Mouse (Mus musculus): ENCODE measurements at regions not wholly inside any gene's neighbourhood (a gene's known extent, or its start where the extent isn't known, plus 50 kb on each side); places are given as distances from the start of the nearest gene placed in this dataset.

DNA sequence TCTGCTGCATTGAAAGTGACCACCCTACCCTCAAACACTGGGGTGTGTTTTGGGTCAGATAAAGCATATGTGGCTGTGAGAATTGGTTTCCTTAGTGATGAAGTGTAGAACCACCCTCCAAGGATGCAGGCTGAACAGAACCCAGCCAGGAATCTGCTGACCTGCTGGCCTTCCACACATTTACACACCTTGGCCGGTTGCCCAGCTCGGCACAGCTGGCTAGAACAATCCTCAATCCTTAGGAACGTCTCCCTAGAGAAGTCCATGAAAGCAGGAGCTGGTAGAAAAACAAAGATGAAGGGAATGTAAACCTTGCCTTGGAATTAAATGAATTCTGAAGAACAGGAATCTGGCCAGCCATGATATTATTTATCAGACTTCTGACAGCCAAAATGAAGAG, 737.3 kb downstream of the Slc4a3 start:
- no peaks in the 10 kb centered on the region for H3K27me3 ChIP-seq (replicated peaks)
- no peaks in the 10 kb centered on the region for H3K4me1 ChIP-seq
- no peak overlapping the region for H3K4me3 ChIP-seq (replicated peaks)
- WGBS: 16% methylated on average over 3 of the region's 3 CpGs
- no peaks in the 10 kb centered on the region for H3K36me3 ChIP-seq
- H3K9ac ChIP-seq: no peak overlapping the region
- no peak overlapping the region for H3K27ac ChIP-seq
- H3K9me3 ChIP-seq: no peaks in the 10 kb centered on the region
- ATAC-seq (ENCODE audit: insufficient read depth, low FRiP score, low read depth): no peak
- no peak overlapping the region for H3K4me2 ChIP-seq

DNA sequence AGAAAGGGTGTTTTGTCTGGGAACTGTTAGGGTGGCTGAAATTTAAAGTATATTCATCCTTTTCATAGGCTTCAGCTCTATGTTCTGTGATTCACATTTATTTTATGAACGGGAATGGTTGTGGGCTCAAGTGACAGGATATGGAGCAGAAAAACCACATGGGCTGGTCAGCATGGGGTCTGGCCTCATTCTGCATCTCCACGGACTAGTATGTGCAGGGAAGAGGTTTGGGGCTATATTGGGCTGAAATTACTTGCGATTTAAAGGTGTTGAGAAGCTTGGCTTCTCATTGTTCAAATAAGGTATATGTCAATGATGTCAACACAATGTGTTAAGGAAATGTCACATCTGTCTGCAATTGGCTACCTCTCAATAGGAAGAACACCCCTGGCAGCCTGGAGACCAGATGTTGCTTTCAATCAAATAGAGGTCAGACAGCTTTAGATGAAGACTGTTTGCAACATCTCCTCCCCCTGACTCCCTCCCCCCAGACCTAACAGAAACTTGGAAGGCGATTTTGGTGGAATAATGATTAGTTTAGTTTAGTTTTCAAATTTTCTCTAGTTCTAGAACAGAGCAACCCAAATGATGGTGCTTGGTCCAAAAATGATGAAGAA, 777.0 kb downstream of the Slc4a3 start:
- no peaks in the 10 kb centered on the region for H3K9me3 ChIP-seq
- H3K4me1 ChIP-seq: no peaks in the 10 kb centered on the region
- H3K4me3 ChIP-seq (replicated peaks): no peak overlapping the region
- ATAC-seq (ENCODE audit: insufficient read depth, low FRiP score, low read depth): no peak
- H3K4me2 ChIP-seq: no peak overlapping the region
- WGBS: 66% methylated on average over 4 of the region's 4 CpGs
- no peak overlapping the region for H3K27ac ChIP-seq
- H3K9ac ChIP-seq: no peak overlapping the region
- H3K36me3 ChIP-seq: no peaks in the 10 kb centered on the region
- no peaks in the 10 kb centered on the region for H3K27me3 ChIP-seq (replicated peaks)

DNA sequence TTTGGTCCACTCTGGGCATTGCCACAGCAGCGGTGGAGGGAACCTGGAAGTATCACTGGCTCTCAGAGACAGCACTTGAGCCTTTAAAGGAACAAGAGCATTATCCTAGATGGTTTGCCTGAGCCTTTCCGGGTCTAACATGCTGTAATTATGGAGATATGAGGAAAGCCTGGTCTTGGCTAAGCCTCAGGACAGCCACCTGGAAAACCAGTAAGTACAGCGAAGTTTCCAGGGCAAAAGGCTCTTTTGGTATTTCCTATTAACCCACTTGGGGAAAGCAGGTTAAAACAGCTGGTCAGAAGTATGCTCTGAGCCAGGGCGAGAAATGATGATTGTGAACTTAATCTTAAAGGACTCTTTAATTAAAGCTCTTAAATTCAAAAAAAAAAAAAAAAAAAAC, 777.5 kb downstream of the Slc4a3 start:
- Histone ChIP-seq H3K27ac (no peak overlapping the region), H3K4me1 (no peaks in the 10 kb centered on the region), H3K4me2 (no peak overlapping the region), H3K9me3 (no peaks in the 10 kb centered on the region), H3K9ac (no peak overlapping the region), H3K27me3 (replicated peaks) (no peaks in the 10 kb centered on the region), H3K36me3 (no peaks in the 10 kb centered on the region), H3K4me3 (replicated peaks) (no peak overlapping the region)
- no peak for ATAC-seq (ENCODE audit: insufficient read depth, low FRiP score, low read depth)
- 72% methylated on average over 4 of the region's 4 CpGs for WGBS

DNA sequence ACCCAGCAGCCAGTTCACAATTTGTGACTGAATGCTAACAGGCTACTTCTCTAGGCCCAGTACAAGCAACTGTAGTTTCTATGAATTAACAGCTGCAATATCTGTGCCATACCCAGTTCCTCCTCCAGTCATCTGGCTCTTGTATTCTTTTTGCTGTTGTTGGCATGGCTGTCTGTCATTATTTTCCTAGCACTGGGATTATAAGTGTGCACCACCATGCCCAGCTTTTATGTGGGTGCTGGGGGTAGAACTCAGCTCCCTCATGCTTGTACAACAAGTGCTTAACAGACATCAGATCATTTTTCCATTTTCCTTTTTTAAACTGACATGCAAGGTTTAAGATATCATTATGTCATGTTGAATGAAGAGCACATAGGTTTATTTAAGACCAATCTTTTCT, 789.9 kb downstream of the Slc4a3 start:
- no peaks in the 10 kb centered on the region for H3K36me3 ChIP-seq
- H3K4me1 ChIP-seq: no peaks in the 10 kb centered on the region
- no peak overlapping the region for H3K4me2 ChIP-seq
- no peaks in the 10 kb centered on the region for H3K9me3 ChIP-seq
- H3K27ac ChIP-seq: no peak overlapping the region
- H3K4me3 ChIP-seq (replicated peaks): no peak overlapping the region
- H3K9ac ChIP-seq: no peak overlapping the region
- H3K27me3 ChIP-seq (replicated peaks): no peaks in the 10 kb centered on the region
- ATAC-seq (ENCODE audit: insufficient read depth, low FRiP score, low read depth): no peak

DNA sequence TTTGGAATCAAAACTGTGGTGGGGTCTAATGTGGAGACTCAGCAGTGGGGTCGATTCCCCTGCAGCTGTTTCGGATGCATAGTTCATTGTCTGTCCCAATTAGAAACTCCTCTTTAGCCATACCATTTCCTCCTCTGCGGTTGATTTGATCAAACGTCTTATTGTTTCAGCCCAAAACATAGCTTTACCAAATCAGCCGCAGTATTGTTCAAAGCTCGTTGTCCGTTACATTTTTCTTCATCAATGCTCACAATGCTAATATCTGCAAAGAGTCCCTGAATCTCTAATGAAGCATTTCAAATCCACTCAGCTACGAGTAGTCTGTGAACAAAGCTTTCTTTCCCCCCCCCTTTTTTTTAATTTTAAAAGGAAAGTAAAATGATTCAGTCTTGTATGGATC, 816.0 kb downstream of the Slc4a3 start:
- H3K4me1 ChIP-seq: no peaks in the 10 kb centered on the region
- H3K4me2 ChIP-seq: no peak overlapping the region
- H3K4me3 ChIP-seq (replicated peaks): no peak overlapping the region
- H3K36me3 ChIP-seq: no peaks in the 10 kb centered on the region
- no peak overlapping the region for H3K27ac ChIP-seq
- no peak for ATAC-seq (ENCODE audit: insufficient read depth, low FRiP score, low read depth)
- no peaks in the 10 kb centered on the region for H3K27me3 ChIP-seq (replicated peaks)
- no peak overlapping the region for H3K9ac ChIP-seq
- H3K9me3 ChIP-seq: no peaks in the 10 kb centered on the region
- WGBS: 82% methylated on average over 8 of the region's 8 CpGs

DNA sequence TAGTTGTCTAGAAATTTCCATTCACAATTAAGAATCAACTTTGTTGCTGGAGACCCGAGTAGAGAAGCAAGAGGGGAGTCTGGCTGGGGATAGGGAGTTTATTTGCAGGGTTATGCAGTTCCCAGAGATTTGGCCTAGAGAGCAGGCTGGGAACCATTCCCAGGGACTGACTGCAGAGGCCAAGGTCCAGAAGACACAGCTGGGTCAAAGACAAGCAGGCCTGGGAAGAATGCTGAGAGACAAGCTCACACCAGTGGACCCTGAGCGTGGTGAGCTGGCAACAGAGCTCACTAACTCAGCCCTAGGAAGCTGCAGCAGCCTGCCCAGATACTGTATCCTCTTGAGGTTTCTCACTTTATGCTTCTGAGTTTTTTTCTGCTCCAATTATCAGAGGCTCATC, 827.9 kb downstream of the Slc4a3 start:
- WGBS: 50% methylated on average over 2 of the region's 2 CpGs
- Histone ChIP-seq H3K9me3 (no peaks in the 10 kb centered on the region), H3K27me3 (replicated peaks) (no peaks in the 10 kb centered on the region), H3K9ac (no peak overlapping the region), H3K4me2 (no peak overlapping the region), H3K27ac (no peak overlapping the region), H3K4me3 (replicated peaks) (no peak overlapping the region), H3K36me3 (no peaks in the 10 kb centered on the region), H3K4me1 (no peaks in the 10 kb centered on the region)
- no peak for ATAC-seq (ENCODE audit: insufficient read depth, low FRiP score, low read depth)

DNA sequence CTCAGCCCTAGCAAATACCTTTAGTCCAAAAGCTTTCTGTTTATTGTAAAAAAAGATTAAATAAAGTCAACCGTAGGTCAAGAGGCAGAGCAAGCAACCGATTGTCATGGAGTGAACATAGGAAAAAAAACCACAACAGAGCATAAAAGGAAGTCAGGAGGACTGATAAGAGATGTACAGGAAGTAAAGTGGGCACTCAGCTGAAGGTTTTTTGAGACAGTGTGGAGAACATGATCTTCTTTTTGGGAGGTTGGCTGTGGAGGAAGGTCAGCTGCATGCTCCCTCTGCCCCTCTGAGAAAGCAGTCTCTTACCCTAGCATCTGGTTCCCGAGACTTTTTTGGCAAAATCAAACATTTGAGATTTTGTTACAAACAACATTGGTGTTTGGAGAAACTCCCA, 832.1 kb downstream of the Slc4a3 start:
- Histone ChIP-seq H3K9ac (no peak overlapping the region), H3K9me3 (no peaks in the 10 kb centered on the region), H3K27ac (no peak overlapping the region), H3K36me3 (no peaks in the 10 kb centered on the region), H3K27me3 (replicated peaks) (no peaks in the 10 kb centered on the region), H3K4me1 (no peaks in the 10 kb centered on the region), H3K4me2 (no peak overlapping the region), H3K4me3 (replicated peaks) (no peak overlapping the region)
- 43% methylated on average over 3 of the region's 3 CpGs for WGBS
- no peak for ATAC-seq (ENCODE audit: insufficient read depth, low FRiP score, low read depth)

DNA sequence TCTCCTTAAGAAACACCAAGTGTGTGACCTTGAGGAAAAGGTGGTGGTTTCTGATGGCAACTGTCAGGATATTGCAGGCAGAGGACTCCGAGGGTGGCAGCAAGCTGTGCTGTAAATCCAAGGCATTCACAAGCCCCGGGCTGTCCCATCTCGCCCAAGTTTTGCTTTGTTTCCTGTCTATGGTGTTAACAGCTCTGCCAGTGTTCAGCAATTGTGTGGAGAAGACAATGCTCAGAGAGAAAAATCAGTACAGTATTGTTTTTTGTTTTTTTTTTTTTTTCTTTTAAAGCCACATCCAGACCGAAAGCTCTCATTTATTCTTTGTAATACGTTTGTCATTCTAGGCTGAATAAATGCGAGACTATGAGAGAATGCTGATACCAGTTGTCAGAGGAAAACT, 846.5 kb downstream of the Slc4a3 start:
- no peak overlapping the region for H3K4me2 ChIP-seq
- ATAC-seq (ENCODE audit: insufficient read depth, low FRiP score, low read depth): no peak

DNA sequence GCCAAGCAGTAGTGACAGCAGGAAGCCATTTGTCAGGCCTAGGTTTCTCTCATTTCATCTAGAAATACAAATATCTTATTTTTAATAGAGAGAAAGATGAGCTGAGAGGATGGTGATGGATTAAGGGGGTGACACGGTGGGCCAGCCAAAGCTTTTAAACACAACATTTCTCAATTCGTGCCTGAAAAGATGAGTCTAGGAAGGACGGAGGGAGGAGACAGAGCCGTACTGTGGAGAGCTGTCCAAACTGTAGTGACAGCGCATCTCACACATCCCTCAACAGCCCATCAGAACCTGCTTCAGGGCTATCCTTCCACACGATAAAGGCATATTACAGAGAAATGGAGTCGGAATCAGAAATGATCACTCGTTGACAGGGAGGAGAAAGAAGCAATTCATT, 848.0 kb downstream of the Slc4a3 start:
- Histone ChIP-seq H3K9me3 (no peaks in the 10 kb centered on the region), H3K36me3 (no peaks in the 10 kb centered on the region), H3K4me2 (no peak overlapping the region), H3K4me1 (no peaks in the 10 kb centered on the region), H3K4me3 (replicated peaks) (no peak overlapping the region), H3K27me3 (replicated peaks) (no peaks in the 10 kb centered on the region), H3K27ac (no peak overlapping the region), H3K9ac (no peak overlapping the region)
- 59% methylated on average over 8 of the region's 8 CpGs for WGBS
- ATAC-seq (ENCODE audit: insufficient read depth, low FRiP score, low read depth): no peak

More for the DNA sequence above, 846.5 kb downstream of the Slc4a3 start:
- Histone ChIP-seq H3K9ac (no peak overlapping the region), H3K9me3 (no peaks in the 10 kb centered on the region), H3K27me3 (replicated peaks) (no peaks in the 10 kb centered on the region), H3K4me1 (no peaks in the 10 kb centered on the region), H3K4me3 (replicated peaks) (no peak overlapping the region), H3K36me3 (no peaks in the 10 kb centered on the region), H3K27ac (no peak overlapping the region)
- 67% methylated on average over 6 of the region's 6 CpGs for whole genome bisulfite sequencing

DNA sequence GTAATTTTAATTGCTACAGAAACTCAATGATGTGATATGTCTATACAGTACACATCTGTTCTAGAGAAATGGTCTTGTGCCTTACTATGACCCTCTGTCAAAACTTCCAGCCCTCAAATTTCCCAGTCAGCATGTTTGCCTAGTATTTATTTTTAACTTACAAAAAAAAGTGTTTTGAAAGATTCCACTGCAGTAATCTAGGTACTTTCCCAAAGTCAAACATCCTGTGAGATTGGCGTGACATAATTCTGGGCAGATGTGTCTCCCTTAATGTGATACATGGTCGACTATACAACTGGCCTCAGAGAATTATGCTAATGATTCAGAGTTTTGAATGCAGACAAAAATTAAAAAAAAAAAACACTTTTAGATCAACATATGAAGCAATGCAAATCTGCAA, 856.8 kb downstream of the Slc4a3 start:
- WGBS: 62% methylated on average over 2 of the region's 2 CpGs
- ATAC-seq (ENCODE audit: insufficient read depth, low FRiP score, low read depth): no peak
- Histone ChIP-seq H3K36me3 (no peaks in the 10 kb centered on the region), H3K27me3 (replicated peaks) (no peaks in the 10 kb centered on the region), H3K9ac (no peak overlapping the region), H3K4me2 (no peak overlapping the region), H3K4me3 (replicated peaks) (no peak overlapping the region), H3K4me1 (no peaks in the 10 kb centered on the region), H3K9me3 (no peaks in the 10 kb centered on the region), H3K27ac (no peak overlapping the region)

DNA sequence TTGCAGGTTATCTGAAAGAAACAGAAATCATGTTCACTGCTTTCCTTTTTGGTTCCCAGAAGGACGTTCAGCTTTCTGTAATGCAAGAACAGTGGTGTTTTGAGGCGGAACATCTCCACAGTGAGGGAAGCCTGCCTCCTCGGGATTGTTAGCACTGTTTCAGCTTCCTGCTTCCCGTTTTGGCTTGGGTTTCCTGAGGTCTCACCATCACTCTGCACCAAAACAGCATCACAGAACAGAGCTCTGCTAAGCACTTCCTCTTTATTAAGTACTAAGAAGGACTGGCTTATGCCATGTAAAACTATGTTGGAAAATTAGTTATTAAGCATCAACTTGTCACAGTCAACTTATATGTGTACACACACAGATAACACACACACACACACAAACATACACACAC, 857.9 kb downstream of the Slc4a3 start:
- Histone ChIP-seq H3K4me1 (no peaks in the 10 kb centered on the region), H3K9me3 (no peaks in the 10 kb centered on the region), H3K4me2 (no peak overlapping the region), H3K9ac (no peak overlapping the region), H3K27me3 (replicated peaks) (no peaks in the 10 kb centered on the region), H3K27ac (no peak overlapping the region), H3K36me3 (no peaks in the 10 kb centered on the region), H3K4me3 (replicated peaks) (no peak overlapping the region)
- 61% methylated on average over 4 of the region's 4 CpGs for WGBS
- no peak for ATAC-seq (ENCODE audit: insufficient read depth, low FRiP score, low read depth)

DNA sequence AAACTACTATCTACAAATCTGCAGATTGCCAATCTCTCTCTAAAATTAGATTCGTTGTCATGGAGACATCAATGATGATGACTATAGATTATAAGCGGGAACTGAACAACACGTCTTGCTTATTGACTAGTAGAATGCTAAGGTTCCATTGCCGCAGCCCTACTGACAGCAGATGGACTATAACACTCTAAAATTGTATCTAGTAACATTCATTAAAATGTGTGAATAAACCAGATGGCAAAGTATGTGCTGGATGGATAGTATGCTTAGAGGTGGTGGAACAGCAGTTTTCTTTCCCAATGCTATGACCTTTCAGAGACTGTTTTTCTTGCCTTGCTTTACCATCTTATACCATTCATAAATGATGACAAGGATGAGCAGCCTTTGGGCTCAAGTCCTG, 864.7 kb downstream of the Slc4a3 start:
- no peak for ATAC-seq (ENCODE audit: insufficient read depth, low FRiP score, low read depth)
- 89% methylated on average over 4 of the region's 4 CpGs for WGBS

DNA sequence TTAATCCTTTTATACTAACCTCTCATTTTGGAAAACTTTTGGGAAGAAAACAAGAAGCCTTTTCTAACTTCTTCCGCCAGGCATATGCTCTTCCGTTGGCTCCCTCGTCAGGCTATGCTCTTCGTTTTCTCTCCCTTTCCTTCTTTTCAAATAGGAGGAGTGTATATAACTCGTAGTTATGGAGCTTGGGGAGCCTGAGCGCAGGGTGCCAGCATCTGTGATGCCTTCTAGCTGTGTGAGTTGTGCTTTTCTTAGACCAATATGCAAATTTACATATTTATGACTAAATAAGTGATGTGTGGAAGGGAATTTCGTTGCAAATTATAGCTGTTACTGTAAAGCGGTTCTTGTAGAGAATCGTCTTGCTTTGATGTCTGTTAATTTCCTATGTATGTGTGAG, 874.5 kb downstream of the Slc4a3 start:
- no peak for ATAC-seq (ENCODE audit: insufficient read depth, low FRiP score, low read depth)

More for the DNA sequence above, 864.7 kb downstream of the Slc4a3 start:
- no peak overlapping the region for H3K27ac ChIP-seq
- H3K9me3 ChIP-seq: no peaks in the 10 kb centered on the region
- H3K4me2 ChIP-seq: no peak overlapping the region
- no peak overlapping the region for H3K9ac ChIP-seq
- no peaks in the 10 kb centered on the region for H3K27me3 ChIP-seq (replicated peaks)
- no peaks in the 10 kb centered on the region for H3K4me1 ChIP-seq
- no peak overlapping the region for H3K4me3 ChIP-seq (replicated peaks)
- H3K36me3 ChIP-seq: no peaks in the 10 kb centered on the region

More for the DNA sequence above, 874.5 kb downstream of the Slc4a3 start:
- no peaks in the 10 kb centered on the region for H3K4me1 ChIP-seq
- H3K9me3 ChIP-seq: no peaks in the 10 kb centered on the region
- no peak overlapping the region for H3K4me2 ChIP-seq
- no peaks in the 10 kb centered on the region for H3K36me3 ChIP-seq
- no peak overlapping the region for H3K9ac ChIP-seq
- H3K4me3 ChIP-seq (replicated peaks): no peak overlapping the region
- 89% methylated on average over 9 of the region's 9 CpGs for WGBS
- no peaks in the 10 kb centered on the region for H3K27me3 ChIP-seq (replicated peaks)
- H3K27ac ChIP-seq: no peak overlapping the region

Measured in stomach, embryonic 15.5 days (tissue).